Mouse (Mus musculus) heart, embryonic 14.5 days (tissue): ENCODE results near the gene Ppp1r9a. TPM values are rescaled to one million over a fixed set of nuclear protein-coding genes. Genes with fewer than 3 reads are reported as not detected.

Experiments
- ATAC-seq: fragments of 200-750 bp; cut with Nextera tagmentation; 2 replicates; pipeline ENCODE4 v1.8.0; 2017; ENCODE audit warnings: low read depth, moderate TSS enrichment; ENCODE audit not compliant: insufficient number of reproducible peaks, insufficient read depth, low FRiP score
- H3K27ac ChIP-seq, 2 experiments: fragments of 200-500 bp in 1 of 2; fragments of 300-500 bp in 1 of 2; sonication (generic) in 1 of 2; replicated peaks in 1 of 2; 2 replicates each; pipeline ENCODE4 v1.5.1; 2012 to 2014; ENCODE audit warnings: low read depth in 2 of 2, low read length in 2 of 2, control low read depth in 1 of 2, mild to moderate bottlenecking in 1 of 2, mixed read lengths in 1 of 2; ENCODE audit not compliant: control insufficient read depth in 1 of 2, insufficient read depth in 1 of 2
- H3K27me3 ChIP-seq: fragments of 300-500 bp; sonication (generic); 2 replicates; pipeline ENCODE4 v1.6.1; 2014; ENCODE audit warnings: mild to moderate bottlenecking, low read length, control low read depth; ENCODE audit not compliant: control insufficient read depth, insufficient read depth
- H3K36me3 ChIP-seq: fragments of 300-500 bp; sonication (generic); 2 replicates; pipeline ENCODE4 v1.6.1; 2014; ENCODE audit warnings: mild to moderate bottlenecking, control low read depth, low read length, mixed read lengths; ENCODE audit not compliant: control insufficient read depth, insufficient read depth
- H3K4me1 ChIP-seq, 2 experiments: fragments of 200-500 bp in 1 of 2; fragments of 300-500 bp in 1 of 2; sonication (generic) in 1 of 2; 2 replicates each; pipeline ENCODE4 v1.6.1; 2012 to 2014; ENCODE audit warnings: low read length in 2 of 2, control low read depth in 1 of 2, mixed read lengths in 1 of 2; ENCODE audit not compliant: control insufficient read depth in 2 of 2, insufficient read depth in 2 of 2
- H3K4me2 ChIP-seq: fragments of 300-500 bp; sonication (generic); 2 replicates; pipeline ENCODE4 v1.6.1; 2014; ENCODE audit warnings: mild to moderate bottlenecking, low read length
- H3K4me3 ChIP-seq, 2 experiments: fragments of 200-500 bp in 1 of 2; fragments of 300-500 bp in 1 of 2; sonication (generic) in 1 of 2; 2 replicates each; pipeline ENCODE4 v1.5.1; 2012 to 2014; ENCODE audit warnings: low read length in 2 of 2, mild to moderate bottlenecking in 2 of 2, control low read depth in 1 of 2, low read depth in 1 of 2, moderate library complexity in 1 of 2; ENCODE audit not compliant: control insufficient read depth in 1 of 2, insufficient read depth in 1 of 2
- H3K9ac ChIP-seq: fragments of 300-500 bp; sonication (generic); 2 replicates; pipeline ENCODE4 v1.6.1; 2014; ENCODE audit warnings: mild to moderate bottlenecking, low read length
- H3K9me3 ChIP-seq: fragments of 300-500 bp; sonication (generic); 2 replicates; pipeline ENCODE4 v1.6.1; 2016; ENCODE audit warnings: low read length, control low read depth; ENCODE audit not compliant: control insufficient read depth
- WGBS: fragments of 180-500 bp; shearing (Covaris S2); extraction: QIAGEN DNeasy Blood & Tissue Kit; methylation state at CpG from one replicate; pipeline ENCODE4 v1.1.7; 2014; 5-methylcytosine and 5-hydroxymethylcytosine counted together
- polyA plus RNA-seq: library from polyadenylated mRNA; unstranded; fragments of >200 nt; fragmentation: Nextera tagmentation; extraction: Ambion mirVana; gene quantifications from 2 replicates; pipeline ENCODE4 v1.2.1, GENCODE M21; 2014

Ppp1r9a gene
- polyA plus RNA-seq, 1 experiment from 2014 or later: 25.5 TPM

- H3K9me3 ChIP-seq: no peaks in the 10 kb centered on the region
- peaks cover 11 to 18% of the 10 kb centered on the region in 2 experiments for H3K4me1 ChIP-seq
- H3K36me3 ChIP-seq: no peaks in the 10 kb centered on the region
- H3K4me3 ChIP-seq: no peak overlapping the region
- H3K9ac ChIP-seq: peak overlapping the region; percentile 26; the same call in 1 of the 2 replicates
- ATAC-seq: no peak
- WGBS: 48% methylated on average over 15 of the region's 15 CpGs
- peak overlapping the region; percentile 31; the same call in 1 of the 2 replicates for H3K4me2 ChIP-seq
- 0 out of 4 replicates have a peak overlapping the region, but pooled peaks of 1 of the 2 experiments have one; percentile 12 for H3K27ac ChIP-seq
- no peaks in the 10 kb centered on the region for H3K27me3 ChIP-seq
These were observed 91.0 kb downstream of the Ppp1r9a start for GRCm38 (mm10) chr6:4993600-4994160.

- ATAC-seq: no peak
- Histone ChIP-seq H3K4me1 (peaks cover 13 to 18% of the 10 kb centered on the region in 2 experiments), H3K9me3 (no peaks in the 10 kb centered on the region), H3K36me3 (no peaks in the 10 kb centered on the region), H3K27ac (peak overlapping the region in 1 of 2 experiments; percentile 12; a peak in 1 of 4 replicates), H3K4me2 (peak overlapping the region; percentile 31; the same call in 1 of the 2 replicates), H3K4me3 (no peak overlapping the region), H3K27me3 (no peaks in the 10 kb centered on the region), H3K9ac (no peak overlapping the region)
- WGBS: 56% methylated on average over 14 of the region's 14 CpGs
These were observed 91.6 kb downstream of the Ppp1r9a start for GRCm38 (mm10) chr6:4994161-4994919.

DNA sequence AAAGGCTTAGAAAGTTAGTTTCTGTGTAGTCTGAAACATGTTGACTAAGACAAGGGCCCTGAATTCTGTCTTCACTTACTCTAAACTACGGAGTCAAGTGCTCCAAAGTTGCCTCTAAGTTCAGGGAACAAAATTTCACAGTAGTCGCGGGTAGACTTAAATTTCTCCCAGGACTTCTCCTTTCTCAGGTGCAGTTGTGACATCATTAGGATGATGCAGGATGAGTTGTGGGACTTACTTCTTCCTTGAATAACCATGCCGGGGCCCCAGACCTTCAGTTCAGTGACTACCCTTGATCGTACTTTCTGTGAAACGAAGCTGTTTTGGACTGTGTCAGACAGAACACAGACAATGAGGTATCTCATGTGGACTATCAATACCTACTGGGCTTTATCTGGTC lies 94.9 kb downstream of the Ppp1r9a start:
- 91% methylated on average over 6 of the region's 6 CpGs for WGBS
- Histone ChIP-seq H3K27ac (no peak overlapping the region), H3K4me3 (no peak overlapping the region), H3K27me3 (no peaks in the 10 kb centered on the region), H3K4me2 (no peak overlapping the region), H3K9me3 (no peaks in the 10 kb centered on the region), H3K4me1 (peaks cover 13 to 18% of the 10 kb centered on the region in 2 experiments), H3K9ac (no peak overlapping the region), H3K36me3 (no peaks in the 10 kb centered on the region)
- no peak for ATAC-seq

- H3K4me1 ChIP-seq: peaks cover 8 to 13% of the 10 kb centered on the region in 2 experiments
- no peaks in the 10 kb centered on the region for H3K36me3 ChIP-seq
- no peak overlapping the region for H3K4me3 ChIP-seq
- no peak for ATAC-seq
- no peak overlapping the region for H3K9ac ChIP-seq
- no peaks in the 10 kb centered on the region for H3K27me3 ChIP-seq
- H3K4me2 ChIP-seq: no peak overlapping the region
- WGBS: 61% methylated on average over 4 of the region's 4 CpGs
- H3K9me3 ChIP-seq: no peaks in the 10 kb centered on the region
- no peak overlapping the region for H3K27ac ChIP-seq
These were observed 96.2 kb downstream of the Ppp1r9a start for GRCm38 (mm10) chr6:4998929-4999328.

- WGBS: 87% methylated on average over 8 of the region's 8 CpGs
- H3K27me3 ChIP-seq: no peaks in the 10 kb centered on the region
These were observed 98.1 kb downstream of the Ppp1r9a start for GRCm38 (mm10) chr6:5000788-5001187.

DNA sequence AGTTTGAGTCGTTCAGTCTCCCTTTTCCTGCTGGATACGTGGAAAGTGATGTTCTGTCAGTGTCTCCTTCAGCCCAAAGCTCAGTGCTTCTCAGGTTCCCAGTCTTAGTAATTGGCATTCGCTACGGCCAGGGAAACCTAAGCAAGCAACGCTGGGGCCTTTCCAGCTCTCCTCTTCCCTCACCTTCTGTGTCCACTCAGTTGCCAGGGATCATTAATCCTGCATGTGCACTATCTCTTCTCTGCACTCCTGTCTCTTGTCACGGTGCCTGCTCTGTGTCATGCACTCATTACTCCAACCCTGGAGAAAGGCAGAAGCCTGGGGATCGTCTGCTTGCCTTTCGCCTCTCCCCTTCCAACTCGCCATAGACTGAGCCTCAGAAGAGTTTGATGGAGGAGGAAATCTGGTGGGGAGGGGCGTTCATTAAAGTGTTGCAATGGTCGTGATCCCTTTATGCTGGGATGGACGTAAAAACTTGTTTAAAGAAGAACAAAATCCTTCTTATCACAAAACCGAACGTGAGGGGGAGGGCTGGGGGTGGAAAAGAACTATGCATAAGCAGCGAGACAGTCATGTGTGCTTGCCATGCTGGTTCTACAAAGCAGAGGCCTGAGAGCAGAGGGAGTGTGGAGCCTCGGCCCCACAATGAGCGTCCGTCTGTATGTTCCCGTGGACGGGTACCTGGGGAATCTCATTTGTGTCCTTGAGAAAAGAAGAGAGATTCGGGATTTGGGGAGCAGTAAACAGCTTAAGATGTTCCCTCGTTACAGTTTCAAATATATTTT lies 103.0 kb downstream of the Ppp1r9a start:
- ATAC-seq: peak; percentile 64; the same call in 1 of the 2 replicates
- Histone ChIP-seq H3K36me3 (no peaks in the 10 kb centered on the region), H3K4me1 (peaks cover 17 to 27% of the 10 kb centered on the region in 2 experiments), H3K9ac (peak overlapping the region; percentile 54), H3K9me3 (no peaks in the 10 kb centered on the region), H3K27ac (peak overlapping the region; percentile 65 to 79), H3K27me3 (no peaks in the 10 kb centered on the region), H3K4me3 (peak overlapping the region in 1 of 2 experiments; percentile 6; a peak in 2 of 4 replicates), H3K4me2 (peak overlapping the region; percentile 57)
- 18% methylated on average over 22 of the region's 22 CpGs for WGBS

More at GRCm38 (mm10) chr6:5000788-5001187, 98.1 kb downstream of the Ppp1r9a start:
- no peak overlapping the region for H3K27ac ChIP-seq
- no peak overlapping the region for H3K4me3 ChIP-seq
- H3K4me1 ChIP-seq: peaks cover 7 to 16% of the 10 kb centered on the region in 2 experiments
- no peak for ATAC-seq
- H3K4me2 ChIP-seq: no peak overlapping the region
- no peaks in the 10 kb centered on the region for H3K9me3 ChIP-seq
- H3K36me3 ChIP-seq: no peaks in the 10 kb centered on the region
- no peak overlapping the region for H3K9ac ChIP-seq

- Histone ChIP-seq H3K36me3 (no peaks in the 10 kb centered on the region), H3K9me3 (no peaks in the 10 kb centered on the region), H3K4me3 (no peak overlapping the region), H3K9ac (no peak overlapping the region), H3K4me2 (peak overlapping the region; percentile 57; the same call in 1 of the 2 replicates), H3K27ac (peak overlapping the region; percentile 8 to 65; a peak in 3 of 4 replicates), H3K4me1 (peaks cover 17 to 27% of the 10 kb centered on the region in 2 experiments), H3K27me3 (no peaks in the 10 kb centered on the region)
- ATAC-seq: no peak
- 73% methylated on average over 6 of the region's 6 CpGs for WGBS
These were observed 103.7 kb downstream of the Ppp1r9a start for GRCm38 (mm10) chr6:5006283-5006946.
